Mouse (Mus musculus): ENCODE data around the gene Ssc4d.

Gene Ssc4d

GRCm38 (mm10) chr5:135975893-135976668 is 1.8 kb upstream of the Ssc4d start:
- DNase-seq, result no peak

- DNase-seq, result no peak
Observed at GRCm38 (mm10) chr5:135971876-135972275, 2.5 kb downstream of the Ssc4d start.

GRCm38 (mm10) chr5:135970247-135970646 is 4.1 kb downstream of the Ssc4d start:
- DNase-seq, result no peak

GRCm38 (mm10) chr5:135968781-135969180 is 5.5 kb downstream of the Ssc4d start:
- DNase-seq, result peak; percentile 54 to 69

GRCm38 (mm10) chr5:135966866-135967265 is 7.5 kb downstream of the Ssc4d start:
- DNase-seq, result no peak

GRCm38 (mm10) chr5:135965501-135965930 is 8.8 kb downstream of the Ssc4d start:
- DNase-seq, result peak; percentile 39 to 53

- DNase-seq, result no peak
Observed at GRCm38 (mm10) chr5:135963280-135963627, 11.1 kb downstream of the Ssc4d start.

GRCm38 (mm10) chr5:135962492-135963279 is 11.6 kb downstream of the Ssc4d start:
- DNase-seq, result peak; percentile 96

GRCm38 (mm10) chr5:135962125-135962491 is 12.2 kb downstream of the Ssc4d start:
- DNase-seq, result no peak

- no peak for DNase-seq
Observed at GRCm38 (mm10) chr5:135960909-135961635, 13.3 kb downstream of the Ssc4d start.

GRCm38 (mm10) chr5:135959911-135960310 is 14.4 kb downstream of the Ssc4d start:
- DNase-seq, result no peak

GRCm38 (mm10) chr5:135958367-135958766 is 16.0 kb downstream of the Ssc4d start:
- DNase-seq, result no peak

GRCm38 (mm10) chr5:135957207-135957974 is 16.9 kb downstream of the Ssc4d start:
- DNase-seq, result peak; percentile 84 to 86

GRCm38 (mm10) chr5:135956300-135957206 is 17.8 kb downstream of the Ssc4d start:
- DNase-seq, result no peak

- DNase-seq, result no peak
Observed at GRCm38 (mm10) chr5:135952830-135953229, 21.5 kb downstream of the Ssc4d start.

- no peak for DNase-seq
Observed at GRCm38 (mm10) chr5:135951660-135952059, 22.7 kb downstream of the Ssc4d start.

- no peak for DNase-seq
Observed at GRCm38 (mm10) chr5:135950710-135951412, 23.5 kb downstream of the Ssc4d start.

- DNase-seq, result no peak
Observed at GRCm38 (mm10) chr5:135946621-135947020, 27.7 kb downstream of the Ssc4d start.

- DNase-seq, result no peak
Observed at GRCm38 (mm10) chr5:135945916-135946408, 28.4 kb downstream of the Ssc4d start.

GRCm38 (mm10) chr5:135942710-135943109 is 31.6 kb downstream of the Ssc4d start:
- no peak for DNase-seq

- DNase-seq, result no peak
Observed at GRCm38 (mm10) chr5:135940587-135940986, 33.7 kb downstream of the Ssc4d start.
